Mouse (Mus musculus): Measurements from ENCODE around the gene Tmem270. TPM values are rescaled to one million over a fixed set of nuclear protein-coding genes. Genes with fewer than 3 reads are reported as not detected.
A peak's percentile ranks its signal among the peaks of the same experiment; 100 is the strongest.
"Not testable (repeated sequence)": the region's sequence is repeated elsewhere in the genome, so short reads cannot be mapped to it uniquely, and the experiment has no call there.

Tmem270 gene
- not detected for total RNA-seq (2022)

GRCm38 (mm10) chr5:134906633-134907032 lies at the start of gene Tmem270:
Tmem270 (minus strand) TSS chr5:134906733.
- DNase-seq (ENCODE audit: low spot score), result no peak

- DNase-seq (ENCODE audit: low spot score), result no peak
These were observed 49.0 kb upstream of the Tmem270 start for GRCm38 (mm10) chr5:134955491-134955890.

GRCm38 (mm10) chr5:134951053-134951884 lies 44.7 kb upstream of the Tmem270 start:
- DNase-seq (ENCODE audit: low spot score), result no peak

GRCm38 (mm10) chr5:134948085-134948439 lies 41.5 kb upstream of the Tmem270 start:
- no peak for DNase-seq (ENCODE audit: low spot score)

GRCm38 (mm10) chr5:134947420-134948084 lies 41.0 kb upstream of the Tmem270 start:
- DNase-seq (ENCODE audit: low spot score), result no peak

- DNase-seq (ENCODE audit: low spot score), result no peak
These were observed 40.3 kb upstream of the Tmem270 start, which contains the start of gene Cldn4 for GRCm38 (mm10) chr5:134946857-134947255. Cldn4 (minus strand) TSS chr5:134946934.

GRCm38 (mm10) chr5:134946063-134946856 lies 39.7 kb upstream of the Tmem270 start:
- DNase-seq (ENCODE audit: low spot score), result no peak

- DNase-seq (ENCODE audit: low spot score), result no peak
These were observed 38.9 kb upstream of the Tmem270 start for GRCm38 (mm10) chr5:134945266-134945959.

- DNase-seq (ENCODE audit: low spot score), result no peak
These were observed 37.6 kb upstream of the Tmem270 start for GRCm38 (mm10) chr5:134944179-134944578.

- no peak for DNase-seq (ENCODE audit: low spot score)
These were observed 36.2 kb upstream of the Tmem270 start for GRCm38 (mm10) chr5:134942740-134943139.

- DNase-seq (ENCODE audit: low spot score), result no peak
These were observed 35.1 kb upstream of the Tmem270 start for GRCm38 (mm10) chr5:134941472-134942209.

- not testable (repeated sequence) for DNase-seq (ENCODE audit: low spot score)
These were observed 33.0 kb upstream of the Tmem270 start for GRCm38 (mm10) chr5:134939554-134939953.

GRCm38 (mm10) chr5:134939069-134939468 lies 32.5 kb upstream of the Tmem270 start:
- no peak for DNase-seq (ENCODE audit: low spot score)

GRCm38 (mm10) chr5:134936626-134937185 lies 30.2 kb upstream of the Tmem270 start:
- DNase-seq (ENCODE audit: low spot score), result no peak

- no peak for DNase-seq (ENCODE audit: low spot score)
These were observed 29.5 kb upstream of the Tmem270 start for GRCm38 (mm10) chr5:134936051-134936450.

GRCm38 (mm10) chr5:134934666-134935065 lies 28.1 kb upstream of the Tmem270 start:
- no peak for DNase-seq (ENCODE audit: low spot score)

GRCm38 (mm10) chr5:134933686-134934085 lies 27.2 kb upstream of the Tmem270 start:
- DNase-seq (ENCODE audit: low spot score), result not testable (repeated sequence)

- DNase-seq (ENCODE audit: low spot score), result no peak
These were observed 26.7 kb upstream of the Tmem270 start for GRCm38 (mm10) chr5:134933281-134933680.

- DNase-seq (ENCODE audit: low spot score), result peak; percentile 48
These were observed 26.4 kb upstream of the Tmem270 start for GRCm38 (mm10) chr5:134932903-134933276.

GRCm38 (mm10) chr5:134932179-134932902 lies 25.8 kb upstream of the Tmem270 start, which contains the start of gene Mettl27:
Mettl27 (plus strand) TSS chr5:134932368.
- DNase-seq (ENCODE audit: low spot score), result peak; percentile 88
